Mouse (Mus musculus) C2C12 (cell line): Measurements from ENCODE around the gene Zfp46.

ENCODE experiments used
- MYOD1 ChIP-seq: IDR thresholded peaks from one replicate; pipeline ENCODE4 v1.6.1; 2011; ENCODE audit warnings: low read depth; ENCODE audit not compliant: control insufficient read depth, insufficient read length
- USF1 ChIP-seq: IDR thresholded peaks from one replicate; pipeline ENCODE4 v1.6.1; 2011; ENCODE audit warnings: low read depth, mild to moderate bottlenecking, control low read depth, moderate library complexity

GRCm38 (mm10) chr4:136260491-136261180, 23.8 kb upstream of the Zfp46 start:
- TF ChIP-seq USF1 (no peak), MYOD1 (no peak)
